In the genomic region with DNA sequence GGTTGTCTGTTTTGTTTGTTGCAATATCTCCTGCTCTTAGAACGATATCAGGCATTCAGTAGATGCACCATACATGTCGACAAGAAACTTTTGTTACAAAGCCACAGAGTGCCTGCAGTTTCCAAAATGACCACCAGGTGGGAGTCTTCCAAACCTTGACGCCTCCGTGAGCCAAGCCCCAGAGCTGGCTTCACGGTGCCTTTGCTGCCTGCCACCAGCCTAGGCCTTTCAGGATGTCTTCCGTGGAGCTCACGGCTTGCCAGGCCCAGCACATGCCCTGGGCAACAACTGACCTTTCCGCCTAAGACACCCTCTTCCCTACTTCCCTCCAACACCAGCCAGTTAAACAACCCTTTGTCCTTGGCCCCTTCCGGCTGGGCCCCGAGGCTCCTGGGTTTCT, we compare ENCODE assay signal across 8 mouse cellular contexts. TPM values are rescaled to one million over a fixed set of nuclear protein-coding genes. Genes with fewer than 3 reads are reported as not detected.
DNase-seq lines count a peak whose midpoint lies in the region; ATAC-seq lines count a peak whose summit lies in the region.

No protein-coding gene starts in this region.

- intact Hi-C loops in gastrocnemius, postnatal 36 days (cut with DNase I) = loop anchor here (2.0 kb wide), 1 partner anchor 42 kb away; no protein-coding TSS in a partner anchor
- intact Hi-C loops in left cerebral cortex, postnatal 14 days (cut with DNase I) = loop anchor here (2.0 kb wide), 1 partner anchor 20 kb away; no protein-coding TSS in a partner anchor

- no peak overlapping the region for H3K4me3 ChIP-seq in intestine, embryonic 15.5 days (replicated peaks)

- no peak overlapping the region for H3K9ac ChIP-seq in intestine, embryonic 15.5 days

- no peaks in the 10 kb centered on the region for H3K27me3 ChIP-seq in intestine, embryonic 15.5 days (replicated peaks)

- DNase-seq in adrenal gland, adult 2 months = peak; percentile 80
- DNase-seq in embryo, embryonic 10.5 days (ENCODE audit: low spot score) = peak; percentile 94
- DNase-seq in gastrocnemius, postnatal 36 days = peak; percentile 74
- peak; percentile 89 to 93 for DNase-seq in left cerebral cortex, postnatal 14 days (ENCODE audit: low spot score in 2 of 2)
- DNase-seq in right cerebral cortex, postnatal 14 days = peak; percentile 88
- peak; percentile 64 to 86 for DNase-seq in urinary bladder, postnatal 4 days (ENCODE audit: low spot score in 2 of 2)

- no peaks in the 10 kb centered on the region for H3K36me3 ChIP-seq in intestine, embryonic 15.5 days

- no peak overlapping the region for H3K27ac ChIP-seq in intestine, embryonic 15.5 days

- H3K4me1 ChIP-seq in intestine, embryonic 15.5 days (replicated peaks) = no peaks in the 10 kb centered on the region

- H3K9me3 ChIP-seq in intestine, embryonic 15.5 days = no peaks in the 10 kb centered on the region

- H3K4me2 ChIP-seq in intestine, embryonic 15.5 days (replicated peaks) = no peak overlapping the region

- 17% methylated on average over 10 of the region's 10 CpGs for WGBS in intestine, embryonic 15.5 days

- ATAC-seq in intestine, embryonic 15.5 days = peak; percentile 77
- ATAC-seq in megakaryocyte-erythroid progenitor cell, adult 5-6 weeks (replicated peaks; ENCODE audit: low FRiP score, low TSS enrichment, poor library complexity, severe bottlenecking) = peak; percentile 57

RNA-seq across cellular contexts. Expression of a gene that starts 5.2 kb away (rescaled TPM):
- under 1 TPM; 0.37 to 0.97 TPM for total RNA-seq in adrenal gland, adult 2 months (2021)
- 2.1 and 3.0 TPM in 2 replicates for polyA plus RNA-seq in adrenal gland, adult 2 months (2012; rRNA removed)
- total RNA-seq in gastrocnemius, postnatal 36 days (2021) = 1 to 10 TPM in 1 of 2 experiments, under 1 TPM in 1; 0.42 to 1.2 TPM
- 2.7 and 3.4 TPM in 2 replicates for polyA plus RNA-seq in intestine, embryonic 15.5 days (2015; fragmentation: Nextera tagmentation; extraction: Ambion mirVana)
- total RNA-seq in left cerebral cortex, postnatal 14 days (2021) = under 1 TPM; 0.32 to 0.40 TPM
- 120 and 147 TPM in 2 replicates for total RNA-seq in megakaryocyte-erythroid progenitor cell, adult 5-6 weeks (2014; fragmentation: Nextera tagmentation)
- 121 and 155 TPM in 2 replicates for total RNA-seq in megakaryocyte-erythroid progenitor cell, adult 5-6 weeks (2017)

RNA-seq across cellular contexts. Expression of a gene that starts 15.8 kb away (rescaled TPM):
- total RNA-seq in adrenal gland, adult 2 months (2021) = not detected
- not detected in 2 replicates for polyA plus RNA-seq in adrenal gland, adult 2 months (2012; rRNA removed)
- total RNA-seq in gastrocnemius, postnatal 36 days (2021) = not detected
- not detected in 2 replicates for polyA plus RNA-seq in intestine, embryonic 15.5 days (2015; fragmentation: Nextera tagmentation; extraction: Ambion mirVana)
- total RNA-seq in left cerebral cortex, postnatal 14 days (2021) = not detected
- not detected in 2 replicates for total RNA-seq in megakaryocyte-erythroid progenitor cell, adult 5-6 weeks (2014; fragmentation: Nextera tagmentation)
- total RNA-seq in megakaryocyte-erythroid progenitor cell, adult 5-6 weeks (2017) = not detected in 2 replicates

RNA-seq across cellular contexts. Expression of a gene that starts 31.1 kb away (rescaled TPM):
- 1 to 10 TPM in 1 of 2 experiments, under 1 TPM in 1; 0.58 to 1.2 TPM for total RNA-seq in adrenal gland, adult 2 months (2021)
- 1.2 and 1.8 TPM in 2 replicates for polyA plus RNA-seq in adrenal gland, adult 2 months (2012; rRNA removed)
- not detected for total RNA-seq in gastrocnemius, postnatal 36 days (2021)
- 0.18 and 0.27 TPM in 2 replicates for polyA plus RNA-seq in intestine, embryonic 15.5 days (2015; fragmentation: Nextera tagmentation; extraction: Ambion mirVana)
- not detected for total RNA-seq in left cerebral cortex, postnatal 14 days (2021)
- not detected in 2 replicates for total RNA-seq in megakaryocyte-erythroid progenitor cell, adult 5-6 weeks (2014; fragmentation: Nextera tagmentation)
- not detected in 2 replicates for total RNA-seq in megakaryocyte-erythroid progenitor cell, adult 5-6 weeks (2017)

RNA-seq across cellular contexts. Expression of a gene that starts 34.6 kb away (rescaled TPM):
- total RNA-seq in adrenal gland, adult 2 months (2021) = 10 to 100 TPM; 19.7 to 20.2 TPM
- polyA plus RNA-seq in adrenal gland, adult 2 months (2012; rRNA removed) = 45.8 and 46.0 TPM in 2 replicates
- total RNA-seq in gastrocnemius, postnatal 36 days (2021) = 10 to 100 TPM in 1 of 2 experiments, 1 to 10 TPM in 1; 9.8 to 11.5 TPM
- 19.6 and 21.8 TPM in 2 replicates for polyA plus RNA-seq in intestine, embryonic 15.5 days (2015; fragmentation: Nextera tagmentation; extraction: Ambion mirVana)
- total RNA-seq in left cerebral cortex, postnatal 14 days (2021) = 10 to 100 TPM; 35.5 to 39.7 TPM
- total RNA-seq in megakaryocyte-erythroid progenitor cell, adult 5-6 weeks (2014; fragmentation: Nextera tagmentation) = 32.7 and 41.2 TPM in 2 replicates
- 11.2 and 26.3 TPM in 2 replicates for total RNA-seq in megakaryocyte-erythroid progenitor cell, adult 5-6 weeks (2017)

RNA-seq across cellular contexts. Expression of a gene that starts 48.4 kb away (rescaled TPM):
- total RNA-seq in adrenal gland, adult 2 months (2021) = 1 to 10 TPM; 3.1 to 5.5 TPM
- polyA plus RNA-seq in adrenal gland, adult 2 months (2012; rRNA removed) = 4.3 and 4.6 TPM in 2 replicates
- total RNA-seq in gastrocnemius, postnatal 36 days (2021) = 1 to 10 TPM; 1.5 to 1.9 TPM
- 6.0 and 7.5 TPM in 2 replicates for polyA plus RNA-seq in intestine, embryonic 15.5 days (2015; fragmentation: Nextera tagmentation; extraction: Ambion mirVana)
- total RNA-seq in left cerebral cortex, postnatal 14 days (2021) = 10 to 100 TPM; 16.1 to 16.3 TPM
- 3.3 and 6.7 TPM in 2 replicates for total RNA-seq in megakaryocyte-erythroid progenitor cell, adult 5-6 weeks (2014; fragmentation: Nextera tagmentation)
- total RNA-seq in megakaryocyte-erythroid progenitor cell, adult 5-6 weeks (2017) = 3.0 and 4.4 TPM in 2 replicates

Comparison
In these comparisons a context has a peak if more than half of its experiments do, and no peak if none do; other contexts are left out.
1. RNA of a gene that starts 5.2 kb away (total RNA-seq): 120 to 155 TPM in megakaryocyte-erythroid progenitor cell, adult 5-6 weeks; 0.42 to 1.2 TPM in gastrocnemius, postnatal 36 days, 0.37 to 0.97 TPM in adrenal gland, adult 2 months and 0.32 to 0.40 TPM in left cerebral cortex, postnatal 14 days; every median in the first group is over 10 times any median in the second.
2. Peak in every context shown above with its lines, with median percentiles within 50 percentile points of each other: DNase-seq.